Comparison of ENCODE assay signal across 18 mouse cellular contexts in genomic region chr2:33788131-33788530, GRCm38 (mm10).
DNase-seq lines count a peak whose midpoint lies in the region; ATAC-seq and TF ChIP-seq lines count a peak whose summit lies in the region.
"Had no signal": no experiment of that assay in that cellular context is flagged by ENCODE, and none has a peak within 500 bp of the region (broad histone marks: within the 10 kb centered on the region; RNA-seq: fewer than 3 reads in every experiment).

No protein-coding gene starts in this region.

- H3K4me3 ChIP-seq in forebrain, embryonic 14.5 days (ENCODE audit: low read depth, low read length) = no peak overlapping the region
- no peak overlapping the region for H3K4me3 ChIP-seq in hindbrain, embryonic 15.5 days
- no peak overlapping the region for H3K4me3 ChIP-seq in midbrain, embryonic 15.5 days
- H3K4me3 ChIP-seq in lung, adult 2 months (replicated peaks; ENCODE audit: extremely low read depth, low read depth, low read length) = no peak overlapping the region
- H3K4me3 ChIP-seq: embryonic facial prominence, embryonic 12.5 days; left cerebral cortex, adult 2 months; myocyte had no signal

- H3K27me3 ChIP-seq in forebrain, embryonic 14.5 days (replicated peaks; ENCODE audit: control insufficient read depth, insufficient read depth, low read length) = no peaks in the 10 kb centered on the region
- H3K27me3 ChIP-seq in hindbrain, embryonic 15.5 days = no peaks in the 10 kb centered on the region
- H3K27me3 ChIP-seq in midbrain, embryonic 15.5 days (replicated peaks) = no peaks in the 10 kb centered on the region
- H3K27me3 ChIP-seq: embryonic facial prominence, embryonic 12.5 days had no signal

- no peaks in the 10 kb centered on the region for H3K9me3 ChIP-seq in forebrain, embryonic 14.5 days (replicated peaks; ENCODE audit: control insufficient read depth, low read length)
- no peaks in the 10 kb centered on the region for H3K9me3 ChIP-seq in hindbrain, embryonic 15.5 days
- H3K9me3 ChIP-seq in midbrain, embryonic 15.5 days = no peaks in the 10 kb centered on the region
- H3K9me3 ChIP-seq: embryonic facial prominence, embryonic 12.5 days had no signal

- peaks cover 65% of the 10 kb centered on the region for H3K4me1 ChIP-seq in forebrain, embryonic 14.5 days (ENCODE audit: control insufficient read depth, insufficient read depth, low read length)
- peaks cover 57% of the 10 kb centered on the region for H3K4me1 ChIP-seq in hindbrain, embryonic 15.5 days (replicated peaks)
- peaks cover 62% of the 10 kb centered on the region for H3K4me1 ChIP-seq in midbrain, embryonic 15.5 days
- H3K4me1 ChIP-seq in lung, adult 2 months (ENCODE audit: control insufficient read depth, insufficient read depth, low read length) = no peaks in the 10 kb centered on the region

- H3K27ac ChIP-seq in forebrain, embryonic 14.5 days (ENCODE audit: low read depth, low read length) = peak overlapping the region; percentile 75
- peak overlapping the region; percentile 77 for H3K27ac ChIP-seq in hindbrain, embryonic 15.5 days (replicated peaks)
- peak overlapping the region; percentile 74 for H3K27ac ChIP-seq in midbrain, embryonic 15.5 days
- H3K27ac ChIP-seq: embryonic facial prominence, embryonic 12.5 days; left cerebral cortex, adult 2 months; macrophage had no signal

- no peak overlapping the region for H3K9ac ChIP-seq in forebrain, embryonic 14.5 days (ENCODE audit: low read length)
- no peak overlapping the region for H3K9ac ChIP-seq in hindbrain, embryonic 15.5 days
- peak overlapping the region; percentile 5; the same call in 1 of the 2 replicates for H3K9ac ChIP-seq in midbrain, embryonic 15.5 days
- H3K9ac ChIP-seq: embryonic facial prominence, embryonic 12.5 days; lung, embryonic 14.5 days had no signal

- no peak for TF ChIP-seq POLR2A in brain, embryonic 14.5 days (IDR thresholded peaks at IDR 0.05; ENCODE audit: borderline replicate concordance, extremely low read depth, insufficient read depth, insufficient read length, poor library complexity, severe bottlenecking)
- TF ChIP-seq POLR2A in lung, adult 2 months (IDR thresholded peaks at IDR 0.05; ENCODE audit: borderline replicate concordance, extremely low read depth, low read depth, low read length) = no peak

- DNase-seq in brain, embryonic 14.5 days (ENCODE audit: low read depth) = peak; percentile 70
- no peak for DNase-seq in forebrain, embryonic 14.5 days (ENCODE audit: low spot score)
- no peak for DNase-seq in gastrocnemius, adult 8-10 months (ENCODE audit: low spot score in 2 of 2)
- DNase-seq in lung, adult 2 months = no peak
- no peak for DNase-seq in embryo, embryonic 11 days
- no peak for DNase-seq in heart, adult 11 months
- DNase-seq: adrenal gland, postnatal 36 days; cerebellum, postnatal 36 days; liver; lung, embryonic 14.5 days; thymus, postnatal 25 days had no signal

- H3K36me3 ChIP-seq in forebrain, embryonic 14.5 days (ENCODE audit: control insufficient read depth, insufficient read depth, low read length) = peaks cover 11% of the 10 kb centered on the region
- no peaks in the 10 kb centered on the region for H3K36me3 ChIP-seq in hindbrain, embryonic 15.5 days
- H3K36me3 ChIP-seq in midbrain, embryonic 15.5 days (replicated peaks) = no peaks in the 10 kb centered on the region

- no peak for TF ChIP-seq CTCF in brain, embryonic 14.5 days (IDR thresholded peaks at IDR 0.05; ENCODE audit: borderline replicate concordance, extremely low read depth, insufficient read depth, insufficient read length)
- no peak for TF ChIP-seq CTCF in lung, adult 2 months (IDR thresholded peaks at IDR 0.05; ENCODE audit: insufficient read depth, low read length)

- H3K4me2 ChIP-seq in forebrain, embryonic 14.5 days (ENCODE audit: low read length) = no peak overlapping the region; the same call in 1 of the 2 replicates
- H3K4me2 ChIP-seq in hindbrain, embryonic 15.5 days = no peak overlapping the region
- no peak overlapping the region for H3K4me2 ChIP-seq in midbrain, embryonic 15.5 days
- H3K4me2 ChIP-seq: embryonic facial prominence, embryonic 12.5 days; lung, embryonic 14.5 days had no signal

- no peak for ATAC-seq in forebrain, embryonic 14.5 days
- no peak for ATAC-seq in hindbrain, embryonic 15.5 days (ENCODE audit: low FRiP score, low read depth)
- ATAC-seq in midbrain, embryonic 15.5 days (replicated peaks) = no peak
- ATAC-seq: inflammation-experienced regulatory T-cells, adult 6 months had no signal

- 13% methylated on average over 13 of the region's 13 CpGs for WGBS in forebrain, embryonic 14.5 days
- WGBS in hindbrain, embryonic 15.5 days = 26% methylated on average over 13 of the region's 13 CpGs
- 15% methylated on average over 13 of the region's 13 CpGs for WGBS in midbrain, embryonic 15.5 days
- 77% methylated on average over 13 of the region's 13 CpGs for WGBS in lung, adult 2 months
